Mouse (Mus musculus) heart, embryonic 14.5 days (tissue): ENCODE results near the gene Cs. TPM values are rescaled to one million over a fixed set of nuclear protein-coding genes. Genes with fewer than 3 reads are reported as not detected.
A peak's percentile ranks its signal among the peaks of the same experiment; 100 is the strongest.

Source experiments
- ATAC-seq: fragments of 200-750 bp; cut with Nextera tagmentation; 2 replicates; pipeline ENCODE4 v1.8.0; 2017; ENCODE audit warnings: low read depth, moderate TSS enrichment; ENCODE audit not compliant: insufficient number of reproducible peaks, insufficient read depth, low FRiP score
- H3K27ac ChIP-seq, 2 experiments: fragments of 200-500 bp in 1 of 2; fragments of 300-500 bp in 1 of 2; sonication (generic) in 1 of 2; replicated peaks in 1 of 2; 2 replicates each; pipeline ENCODE4 v1.5.1; 2012 to 2014; ENCODE audit warnings: low read depth in 2 of 2, low read length in 2 of 2, control low read depth in 1 of 2, mild to moderate bottlenecking in 1 of 2, mixed read lengths in 1 of 2; ENCODE audit not compliant: control insufficient read depth in 1 of 2, insufficient read depth in 1 of 2
- H3K27me3 ChIP-seq: fragments of 300-500 bp; sonication (generic); 2 replicates; pipeline ENCODE4 v1.6.1; 2014; ENCODE audit warnings: mild to moderate bottlenecking, low read length, control low read depth; ENCODE audit not compliant: control insufficient read depth, insufficient read depth
- H3K36me3 ChIP-seq: fragments of 300-500 bp; sonication (generic); 2 replicates; pipeline ENCODE4 v1.6.1; 2014; ENCODE audit warnings: mild to moderate bottlenecking, control low read depth, low read length, mixed read lengths; ENCODE audit not compliant: control insufficient read depth, insufficient read depth
- H3K4me1 ChIP-seq, 2 experiments: fragments of 200-500 bp in 1 of 2; fragments of 300-500 bp in 1 of 2; sonication (generic) in 1 of 2; 2 replicates each; pipeline ENCODE4 v1.6.1; 2012 to 2014; ENCODE audit warnings: low read length in 2 of 2, control low read depth in 1 of 2, mixed read lengths in 1 of 2; ENCODE audit not compliant: control insufficient read depth in 2 of 2, insufficient read depth in 2 of 2
- H3K4me2 ChIP-seq: fragments of 300-500 bp; sonication (generic); 2 replicates; pipeline ENCODE4 v1.6.1; 2014; ENCODE audit warnings: mild to moderate bottlenecking, low read length
- H3K4me3 ChIP-seq, 2 experiments: fragments of 200-500 bp in 1 of 2; fragments of 300-500 bp in 1 of 2; sonication (generic) in 1 of 2; 2 replicates each; pipeline ENCODE4 v1.5.1; 2012 to 2014; ENCODE audit warnings: low read length in 2 of 2, mild to moderate bottlenecking in 2 of 2, control low read depth in 1 of 2, low read depth in 1 of 2, moderate library complexity in 1 of 2; ENCODE audit not compliant: control insufficient read depth in 1 of 2, insufficient read depth in 1 of 2
- H3K9ac ChIP-seq: fragments of 300-500 bp; sonication (generic); 2 replicates; pipeline ENCODE4 v1.6.1; 2014; ENCODE audit warnings: mild to moderate bottlenecking, low read length
- H3K9me3 ChIP-seq: fragments of 300-500 bp; sonication (generic); 2 replicates; pipeline ENCODE4 v1.6.1; 2016; ENCODE audit warnings: low read length, control low read depth; ENCODE audit not compliant: control insufficient read depth
- WGBS: fragments of 180-500 bp; shearing (Covaris S2); extraction: QIAGEN DNeasy Blood & Tissue Kit; methylation state at CpG from one replicate; pipeline ENCODE4 v1.1.7; 2014; 5-methylcytosine and 5-hydroxymethylcytosine counted together
- polyA plus RNA-seq: library from polyadenylated mRNA; unstranded; fragments of >200 nt; fragmentation: Nextera tagmentation; extraction: Ambion mirVana; gene quantifications from 2 replicates; pipeline ENCODE4 v1.2.1, GENCODE M21; 2014

Cs gene
- polyA plus RNA-seq, 1 experiment from 2014 or later: 493 TPM

GRCm38 (mm10) chr10:128347541-128347940 is 10.0 kb downstream of the Cs start:
- Histone ChIP-seq H3K4me3 (no peak overlapping the region), H3K4me2 (no peak overlapping the region), H3K9ac (no peak overlapping the region), H3K4me1 (peaks cover 5 to 34% of the 10 kb centered on the region in 2 experiments), H3K36me3 (peaks cover 40% of the 10 kb centered on the region), H3K9me3 (no peaks in the 10 kb centered on the region), H3K27ac (no peak overlapping the region), H3K27me3 (no peaks in the 10 kb centered on the region)
- no peak for ATAC-seq
- WGBS: 86% methylated on average over 8 of the region's 8 CpGs

GRCm38 (mm10) chr10:128358796-128359195 is 21.3 kb downstream of the Cs start:
- H3K9ac ChIP-seq: no peak overlapping the region
- 44% methylated on average over 2 of the region's 2 CpGs for WGBS
- no peaks in the 10 kb centered on the region for H3K9me3 ChIP-seq
- no peak overlapping the region for H3K27ac ChIP-seq
- no peak overlapping the region for H3K4me3 ChIP-seq
- peaks cover 99% of the 10 kb centered on the region for H3K36me3 ChIP-seq
- H3K4me2 ChIP-seq: no peak overlapping the region
- no peaks in the 10 kb centered on the region for H3K4me1 ChIP-seq
- no peaks in the 10 kb centered on the region for H3K27me3 ChIP-seq
- ATAC-seq: no peak

GRCm38 (mm10) chr10:128359226-128359625 is 21.7 kb downstream of the Cs start:
- H3K27ac ChIP-seq: no peak overlapping the region
- ATAC-seq: no peak
- H3K27me3 ChIP-seq: no peaks in the 10 kb centered on the region
- no peaks in the 10 kb centered on the region for H3K9me3 ChIP-seq
- no peak overlapping the region for H3K4me3 ChIP-seq
- no peaks in the 10 kb centered on the region for H3K4me1 ChIP-seq
- H3K36me3 ChIP-seq: peaks cover 98% of the 10 kb centered on the region
- no peak overlapping the region for H3K9ac ChIP-seq
- 65% methylated on average over 6 of the region's 6 CpGs for WGBS
- H3K4me2 ChIP-seq: no peak overlapping the region

- Histone ChIP-seq H3K9ac (no peak overlapping the region; the same call in 1 of the 2 replicates), H3K27ac (no peak overlapping the region), H3K4me2 (no peak overlapping the region), H3K4me1 (no peaks in the 10 kb centered on the region), H3K27me3 (no peaks in the 10 kb centered on the region), H3K9me3 (no peaks in the 10 kb centered on the region), H3K4me3 (no peak overlapping the region), H3K36me3 (peaks cover 85% of the 10 kb centered on the region)
- whole genome bisulfite sequencing: 76% methylated on average over 6 of the region's 6 CpGs
- ATAC-seq: no peak
Observed at GRCm38 (mm10) chr10:128361836-128362235, 24.3 kb downstream of the Cs start.

GRCm38 (mm10) chr10:128362568-128362967 is 25.0 kb downstream of the Cs start:
- WGBS: 44% methylated on average over 3 of the region's 3 CpGs
- no peaks in the 10 kb centered on the region for H3K9me3 ChIP-seq
- no peak overlapping the region for H3K27ac ChIP-seq
- no peak overlapping the region for H3K4me2 ChIP-seq
- ATAC-seq: no peak
- no peak overlapping the region for H3K4me3 ChIP-seq
- no peaks in the 10 kb centered on the region; a peak in 1 of 4 replicates for H3K4me1 ChIP-seq
- H3K9ac ChIP-seq: no peak overlapping the region
- peaks cover 77% of the 10 kb centered on the region for H3K36me3 ChIP-seq
- H3K27me3 ChIP-seq: no peaks in the 10 kb centered on the region

- peak overlapping the region; percentile 88 to 90 for H3K27ac ChIP-seq
- peaks cover 6 to 11% of the 10 kb centered on the region in 2 experiments for H3K4me1 ChIP-seq
- H3K36me3 ChIP-seq: peaks cover 24% of the 10 kb centered on the region
- no peaks in the 10 kb centered on the region for H3K27me3 ChIP-seq
- peak overlapping the region; percentile 89 for H3K4me2 ChIP-seq
- H3K4me3 ChIP-seq: peak overlapping the region; percentile 68 to 69
- H3K9me3 ChIP-seq: no peaks in the 10 kb centered on the region
- peak overlapping the region; percentile 78 for H3K9ac ChIP-seq
- no peak for ATAC-seq
- 18% methylated on average over 19 of the region's 19 CpGs for WGBS
Observed at GRCm38 (mm10) chr10:128367899-128368401, 30.4 kb downstream of the Cs start.

GRCm38 (mm10) chr10:128368402-128369217 is 31.1 kb downstream of the Cs start, which contains the start of gene Coq10a:
Gene Coq10a, minus strand, starts transcription at chr10:128368997.
- peak within 1 kb of the TSS; percentile 68 to 69 for H3K4me3 ChIP-seq
- peaks cover 8 to 16% of the 10 kb centered on the region in 2 experiments for H3K4me1 ChIP-seq
- no peaks in the 10 kb centered on the region for H3K27me3 ChIP-seq
- H3K9ac ChIP-seq: peak within 1 kb of the TSS; percentile 78
- peaks cover 17% of the 10 kb centered on the region for H3K36me3 ChIP-seq
- H3K27ac ChIP-seq: peak within 1 kb of the TSS; percentile 88 to 90
- peak; percentile 96 for ATAC-seq
- under 1% methylated on average over 77 of the region's 87 CpGs for WGBS
- H3K9me3 ChIP-seq: no peaks in the 10 kb centered on the region
- peak within 1 kb of the TSS; percentile 89 for H3K4me2 ChIP-seq
